23 mouse cellular contexts compared by ENCODE assay signal in genomic region chr1:194548661-194549060, GRCm38 (mm10).
"Had no signal": no experiment of that assay in that cellular context is flagged by ENCODE, and none has a peak within 500 bp of the region (broad histone marks: within the 10 kb centered on the region; RNA-seq: fewer than 3 reads in every experiment).

No protein-coding gene starts in this region.

- DNase-seq: kidney, adult 11 months; kidney, postnatal 14 days; kidney, postnatal 4 days; left cerebral cortex, postnatal 4 days; liver, postnatal 0 days; lung, postnatal 14 days; lung, postnatal 4 days; midbrain, embryonic 14.5 days; right cerebral cortex, adult 18-20 months; right cerebral cortex, postnatal 14 days; right cerebral cortex, postnatal 4 days; thymus, adult 2 months; thymus, postnatal 14 days; thymus, postnatal 4 days had no signal

- H3K27me3 ChIP-seq: limb, embryonic 12.5 days; limb, embryonic 15.5 days; lung, embryonic 15.5 days; neural tube, embryonic 12.5 days; neural tube, embryonic 15.5 days had no signal

- H3K9me3 ChIP-seq: limb, embryonic 12.5 days; limb, embryonic 15.5 days; lung, embryonic 15.5 days; neural tube, embryonic 12.5 days; neural tube, embryonic 15.5 days had no signal

- H3K4me2 ChIP-seq: limb, embryonic 12.5 days; limb, embryonic 15.5 days; liver, embryonic 11.5 days; lung, embryonic 15.5 days; midbrain, embryonic 11.5 days; neural tube, embryonic 12.5 days; neural tube, embryonic 15.5 days had no signal

- H3K4me1 ChIP-seq: limb, embryonic 12.5 days; limb, embryonic 15.5 days; lung, embryonic 15.5 days; neural tube, embryonic 12.5 days; neural tube, embryonic 15.5 days had no signal

- H3K27ac ChIP-seq: limb, embryonic 12.5 days; limb, embryonic 15.5 days; liver, embryonic 14.5 days; lung, embryonic 15.5 days; neural tube, embryonic 12.5 days; neural tube, embryonic 15.5 days; stomach, postnatal 0 days had no signal

- H3K36me3 ChIP-seq: limb, embryonic 12.5 days; limb, embryonic 15.5 days; lung, embryonic 15.5 days; neural tube, embryonic 12.5 days; neural tube, embryonic 15.5 days had no signal

- ATAC-seq: liver, postnatal 0 days had no signal

- H3K4me3 ChIP-seq: limb, embryonic 12.5 days; limb, embryonic 15.5 days; lung, embryonic 15.5 days; neural tube, embryonic 12.5 days; neural tube, embryonic 15.5 days had no signal

- H3K9ac ChIP-seq: limb, embryonic 12.5 days; limb, embryonic 15.5 days; liver, embryonic 14.5 days; liver, postnatal 0 days; lung, embryonic 15.5 days; neural tube, embryonic 12.5 days; neural tube, embryonic 15.5 days had no signal
